Mouse (Mus musculus) duodenum, adult 2 months (tissue): ENCODE measurements around the gene Cbfa2t3. TPM values are rescaled to one million over a fixed set of nuclear protein-coding genes. Genes with fewer than 3 reads are reported as not detected.

Experiments
- polyA plus RNA-seq: library from polyadenylated mRNA; depleted of rRNA; stranded (reverse); fragments of >200 nt; gene quantifications from 2 replicates; pipeline ENCODE4 v1.2.3, GENCODE M21; 2012; ENCODE audit warnings: low replicate concordance; rRNA removed

The Cbfa2t3 gene
- 8.3 and 9.0 TPM in 2 replicates for polyA plus RNA-seq

DNA sequence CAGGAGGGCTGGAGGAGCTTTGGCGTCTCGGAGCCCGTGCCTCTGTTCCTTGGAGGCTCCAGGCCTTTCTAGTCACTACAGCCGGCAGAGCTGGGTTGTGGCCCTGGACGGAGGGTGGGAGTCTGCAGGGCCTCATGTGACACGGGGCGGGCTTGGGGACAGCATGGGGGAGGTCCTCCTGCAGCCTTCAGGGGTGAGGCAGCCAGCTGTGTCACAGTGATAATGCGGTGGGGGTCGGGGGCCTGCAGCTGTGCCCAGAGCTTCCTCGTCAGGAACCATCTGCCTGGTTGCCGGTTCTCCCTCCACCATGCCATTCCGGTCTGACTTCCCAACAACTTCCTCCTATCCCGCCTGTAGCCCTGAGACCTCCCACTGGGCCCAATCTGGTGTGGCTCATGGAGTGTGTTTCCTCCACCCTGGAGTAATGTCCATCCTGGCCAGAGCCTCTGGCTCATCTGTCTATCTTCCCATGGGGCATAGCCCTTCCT lies at the start of gene Cbfa2t3:
Cbfa2t3 (minus strand) TSS at position 105 of the 488 bp plus-strand sequence.

DNA sequence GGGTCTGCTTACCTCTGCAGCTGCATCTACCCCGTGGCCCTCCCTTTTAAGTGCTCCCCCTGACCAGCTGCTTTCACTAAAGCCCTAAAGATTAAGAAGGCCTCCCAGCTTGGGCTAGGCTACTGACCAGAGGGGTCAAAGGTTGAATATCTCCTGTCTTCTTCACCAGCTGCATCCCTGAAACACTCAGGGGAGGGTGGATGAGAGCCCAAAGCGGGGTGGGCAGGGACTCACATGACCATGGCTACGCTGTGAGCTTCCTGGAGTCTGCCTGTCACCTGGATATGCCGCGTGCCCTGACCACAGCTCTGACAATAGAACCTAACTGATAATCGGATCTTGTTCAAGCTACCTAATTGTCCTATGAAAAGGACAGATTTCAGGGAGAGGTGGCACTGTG lies 76.2 kb downstream of the Cbfa2t3 start, which contains the start of gene Pabpn1l:
Pabpn1l (minus strand) TSS at position 13 of the 400 bp plus-strand sequence.

DNA sequence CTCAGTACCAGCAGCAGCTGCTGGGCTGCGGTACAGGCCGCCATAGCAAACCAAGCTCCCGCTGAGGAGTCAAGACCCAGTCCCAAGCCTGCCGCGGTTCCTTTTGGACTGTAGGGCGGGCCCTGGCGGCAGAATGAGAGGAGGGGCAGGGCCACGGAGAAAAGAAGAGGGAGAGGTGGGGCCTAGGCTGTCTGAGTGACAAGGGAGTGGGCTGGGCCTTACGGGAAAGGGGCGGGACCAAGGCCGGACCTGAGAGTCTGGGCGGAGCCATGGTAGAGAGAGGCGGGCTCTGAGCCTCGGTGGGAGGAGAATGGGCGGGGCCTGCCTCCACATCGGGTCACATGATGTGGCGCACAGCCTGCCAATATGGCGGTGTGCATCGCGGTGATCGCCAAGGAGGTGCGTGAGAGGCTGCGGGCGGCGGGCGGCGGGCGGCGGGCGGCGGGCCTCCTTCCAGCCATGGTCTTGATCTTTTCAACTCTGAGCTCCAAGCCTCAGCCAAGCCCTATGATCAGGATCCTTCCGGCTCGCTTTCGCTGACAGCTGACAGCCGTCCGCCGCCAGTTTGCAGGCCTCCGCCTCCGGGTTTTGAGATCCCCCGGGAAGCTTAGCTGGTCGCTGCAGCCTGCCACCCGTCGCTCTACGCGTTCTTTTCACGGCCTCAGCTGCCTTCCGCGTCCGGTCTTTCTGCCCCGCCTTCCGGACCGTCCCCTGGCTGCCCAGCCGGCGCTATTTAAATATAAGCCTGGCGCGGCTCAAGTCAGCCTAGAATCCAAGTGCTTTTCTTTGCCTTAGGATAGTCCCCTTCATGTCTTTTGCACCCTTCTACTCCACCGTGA lies 87.4 kb downstream of the Cbfa2t3 start, which contains the start of the genes Galns and Trappc2l:
Galns (minus strand) TSS at position 169 of the 839 bp plus-strand sequence.
Trappc2l (plus strand) TSS at position 346 of the 839 bp plus-strand sequence.

DNA sequence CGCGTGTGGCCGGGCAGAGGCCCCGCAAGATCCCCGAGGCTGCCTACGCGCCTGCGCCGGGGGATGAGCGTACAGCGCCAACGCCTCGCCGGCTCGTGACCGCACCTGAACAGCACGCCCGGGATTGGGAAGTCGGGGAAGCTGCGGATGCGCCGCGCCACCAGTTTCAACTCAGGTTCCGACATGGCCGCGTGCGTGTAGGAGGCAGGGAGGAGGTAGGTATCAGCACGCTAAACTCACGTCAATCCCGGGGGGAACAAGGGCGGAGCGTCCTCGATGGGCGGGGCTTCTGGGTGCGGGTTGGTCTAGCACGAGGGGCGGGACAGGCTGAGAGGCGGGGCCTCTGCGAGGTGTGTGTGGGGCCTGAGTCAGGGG lies 122.3 kb downstream of the Cbfa2t3 start, which contains the start of gene Aprt:
Aprt (minus strand) TSS at position 262 of the 375 bp plus-strand sequence.

Other genes with a start within 250 kb of the Cbfa2t3 start
- gene Snai3, start 238.4 kb downstream of the Cbfa2t3 start, polyA plus RNA-seq, result 2.4 and 3.5 TPM in 2 replicates
- 46.6 and 51.2 TPM in 2 replicates for gene Rnf166, start 223.0 kb downstream of the Cbfa2t3 start, polyA plus RNA-seq
- gene Ctu2, start 223.0 kb downstream of the Cbfa2t3 start, polyA plus RNA-seq, result 30.8 and 32.0 TPM in 2 replicates
- 22.7 and 28.7 TPM in 2 replicates for gene Piezo1, start 147.8 kb downstream of the Cbfa2t3 start, polyA plus RNA-seq
- 47.8 and 130 TPM in 2 replicates for gene Cdt1, start 131.1 kb downstream of the Cbfa2t3 start, polyA plus RNA-seq
- 696 and 873 TPM in 2 replicates for gene Aprt, start 122.2 kb downstream of the Cbfa2t3 start, polyA plus RNA-seq
- gene Galns, start 87.6 kb downstream of the Cbfa2t3 start, polyA plus RNA-seq, result 13.8 and 23.3 TPM in 2 replicates
- 150 and 176 TPM in 2 replicates for gene Trappc2l, start 87.5 kb downstream of the Cbfa2t3 start, polyA plus RNA-seq
- 0.21 TPM in 1 of 2 replicates, not detected in the other for gene Pabpn1l, start 76.4 kb downstream of the Cbfa2t3 start, polyA plus RNA-seq
- gene Acsf3, start 76.4 kb upstream of the Cbfa2t3 start, polyA plus RNA-seq, result 32.6 and 42.7 TPM in 2 replicates
- gene Cdh15, start 148.9 kb upstream of the Cbfa2t3 start, polyA plus RNA-seq, result not detected in 2 replicates